Mouse (Mus musculus) gastrocnemius, postnatal 36 days (tissue): ENCODE results near the gene Sema4d. TPM values are rescaled to one million over a fixed set of nuclear protein-coding genes. Genes with fewer than 3 reads are reported as not detected.

ENCODE experiments used
- DNase-seq, 2 experiments: peaks; one replicate each; pipeline ENCODE4 v3.0.0; 2022
- intact Hi-C: fragments of 180-260 bp; cut with DNase I; formaldehyde crosslinking; loops from one replicate; pipeline ENCODE4 v1.15.1; 2025
- microRNA-seq, 2 experiments: library from miRNA; unstranded; fragments of <30 nt; microRNA quantifications; one replicate each; pipeline ENCODE4 v1.2.0; 2021
- total RNA-seq, 2 experiments: library from RNA; stranded (reverse); gene quantifications; 2 replicates each; pipeline ENCODE4 v1.2.3; 2021

Gene Sema4d
- total RNA-seq, 2 experiments from 2014 or later = 123 to 134 TPM

DNA sequence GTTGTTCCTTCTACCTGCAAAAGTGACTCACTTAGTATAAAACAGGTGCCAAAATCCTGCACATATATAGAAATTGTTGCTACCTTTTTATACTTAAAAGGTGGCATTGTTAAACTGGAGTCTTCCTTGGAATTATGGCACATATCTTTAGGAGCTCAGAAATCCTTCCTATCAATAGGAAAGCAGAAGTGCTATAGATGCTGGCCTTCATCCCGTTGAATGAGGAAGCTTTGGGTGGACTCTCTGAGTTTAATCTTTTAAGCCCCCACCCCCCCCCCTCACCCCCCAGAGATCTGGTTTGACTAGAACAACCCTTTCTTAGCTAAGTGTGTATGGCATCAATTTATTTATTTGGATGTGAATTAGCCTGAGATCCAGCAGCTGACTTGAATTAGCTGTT is 143.8 kb downstream of the Sema4d start:
- intact Hi-C loops = loop anchor here (5.0 kb wide), 2 partner anchors 168 to 1728 kb away; partner anchors contain the start of gene Sptlc1
- no peak for DNase-seq

DNA sequence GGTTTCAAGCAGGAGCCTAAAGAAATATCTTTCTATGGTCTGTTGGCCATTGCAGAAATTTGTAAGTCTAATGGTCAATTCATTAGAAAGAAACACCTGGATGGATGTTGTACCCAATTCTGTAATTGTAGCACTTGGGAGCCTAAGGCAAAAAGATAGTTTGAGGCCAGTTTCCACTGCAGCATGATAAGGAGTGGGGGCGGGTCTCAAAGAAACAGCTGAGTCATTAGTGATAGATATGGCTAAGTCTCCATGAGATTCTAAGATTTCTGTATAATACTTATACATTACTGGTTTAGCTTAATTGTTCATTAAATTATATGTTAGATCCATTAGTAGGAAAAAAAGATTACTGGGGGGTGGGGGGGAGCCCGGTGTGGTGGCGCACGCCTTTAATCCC is 145.3 kb downstream of the Sema4d start:
- intact Hi-C loops = loop anchor here (5.0 kb wide), 1 partner anchor 1729 kb away; the partner anchor contains the start of gene Sptlc1
- DNase-seq = no peak

DNA sequence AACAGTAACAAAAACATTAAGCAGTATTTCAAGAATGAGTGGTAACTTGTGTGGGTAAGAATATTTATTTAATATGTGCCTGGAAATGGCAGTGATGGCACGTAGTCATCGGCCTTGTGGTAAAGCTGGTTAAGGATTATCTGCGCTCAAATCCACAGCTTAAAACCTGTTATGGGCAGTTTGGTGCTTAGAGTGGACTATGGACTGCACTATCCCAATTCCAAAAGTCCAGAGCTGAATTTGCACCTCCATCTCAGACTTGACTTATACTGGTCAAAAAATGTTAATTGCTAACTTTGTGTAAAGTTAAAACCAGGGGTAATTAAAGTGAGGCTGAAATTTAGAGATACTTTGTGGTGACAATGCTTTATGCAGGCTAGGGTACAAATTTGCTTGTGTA is 145.8 kb downstream of the Sema4d start:
- DNase-seq = no peak
- intact Hi-C loops = loop anchor here (5.0 kb wide), 1 partner anchor 1730 kb away; the partner anchor contains the start of gene Sptlc1

DNA sequence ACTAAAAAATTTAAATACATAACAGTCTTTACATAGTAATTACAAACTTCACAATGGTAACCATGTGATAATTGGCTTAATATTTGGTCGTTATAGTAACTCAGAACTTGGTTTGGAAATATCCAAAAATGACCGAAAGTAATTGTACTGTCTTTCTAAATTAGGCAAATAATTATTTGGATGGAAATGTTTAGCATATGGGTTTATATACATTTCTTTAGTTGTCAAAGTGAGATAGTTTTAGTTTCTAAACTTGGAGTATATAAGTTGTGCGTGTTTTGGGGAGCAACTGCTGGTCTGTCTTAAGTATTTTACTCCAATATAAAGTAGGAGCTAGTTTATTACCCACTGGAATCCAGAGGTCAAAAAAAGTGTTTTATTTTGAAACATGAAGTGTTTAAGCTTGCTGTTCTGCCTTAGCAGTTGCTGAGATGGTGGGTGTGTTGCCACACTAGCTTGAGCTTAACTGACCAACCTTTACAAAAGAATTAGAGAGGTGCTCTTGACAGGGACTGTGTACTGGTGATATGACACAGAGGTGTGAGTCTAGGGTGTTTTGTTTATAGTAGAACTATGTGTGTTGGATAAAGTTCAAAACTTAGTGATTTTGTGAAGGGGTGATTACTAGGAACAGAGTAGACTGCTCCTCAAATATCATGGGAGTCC is 147.1 kb downstream of the Sema4d start:
- intact Hi-C loops = loop anchor here (5.0 kb wide), 1 partner anchor 1731 kb away; the partner anchor contains the start of gene Sptlc1
- no peak for DNase-seq

DNA sequence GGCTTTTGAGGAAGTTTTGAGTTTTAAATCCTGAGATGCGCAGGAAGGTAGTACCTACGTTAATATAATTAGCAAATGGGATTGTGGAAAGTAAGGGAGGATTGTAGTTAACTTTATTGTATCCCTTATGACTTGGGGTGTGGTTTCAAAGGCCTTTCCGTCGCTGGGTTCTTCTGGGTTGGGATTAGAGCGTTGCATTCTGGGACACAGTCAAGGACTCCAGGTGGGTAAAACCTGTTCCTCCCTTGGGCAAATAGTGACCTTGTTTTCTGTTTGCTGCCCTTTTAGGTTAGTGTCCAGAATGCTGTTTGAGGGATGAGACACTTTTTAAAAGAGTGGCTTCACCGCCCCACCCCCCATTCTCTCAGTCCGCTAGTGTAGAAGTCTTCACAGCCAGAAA is 147.7 kb downstream of the Sema4d start:
- no peak for DNase-seq
- intact Hi-C loops = loop anchor here (5.0 kb wide), 1 partner anchor 1731 kb away; the partner anchor contains the start of gene Sptlc1

DNA sequence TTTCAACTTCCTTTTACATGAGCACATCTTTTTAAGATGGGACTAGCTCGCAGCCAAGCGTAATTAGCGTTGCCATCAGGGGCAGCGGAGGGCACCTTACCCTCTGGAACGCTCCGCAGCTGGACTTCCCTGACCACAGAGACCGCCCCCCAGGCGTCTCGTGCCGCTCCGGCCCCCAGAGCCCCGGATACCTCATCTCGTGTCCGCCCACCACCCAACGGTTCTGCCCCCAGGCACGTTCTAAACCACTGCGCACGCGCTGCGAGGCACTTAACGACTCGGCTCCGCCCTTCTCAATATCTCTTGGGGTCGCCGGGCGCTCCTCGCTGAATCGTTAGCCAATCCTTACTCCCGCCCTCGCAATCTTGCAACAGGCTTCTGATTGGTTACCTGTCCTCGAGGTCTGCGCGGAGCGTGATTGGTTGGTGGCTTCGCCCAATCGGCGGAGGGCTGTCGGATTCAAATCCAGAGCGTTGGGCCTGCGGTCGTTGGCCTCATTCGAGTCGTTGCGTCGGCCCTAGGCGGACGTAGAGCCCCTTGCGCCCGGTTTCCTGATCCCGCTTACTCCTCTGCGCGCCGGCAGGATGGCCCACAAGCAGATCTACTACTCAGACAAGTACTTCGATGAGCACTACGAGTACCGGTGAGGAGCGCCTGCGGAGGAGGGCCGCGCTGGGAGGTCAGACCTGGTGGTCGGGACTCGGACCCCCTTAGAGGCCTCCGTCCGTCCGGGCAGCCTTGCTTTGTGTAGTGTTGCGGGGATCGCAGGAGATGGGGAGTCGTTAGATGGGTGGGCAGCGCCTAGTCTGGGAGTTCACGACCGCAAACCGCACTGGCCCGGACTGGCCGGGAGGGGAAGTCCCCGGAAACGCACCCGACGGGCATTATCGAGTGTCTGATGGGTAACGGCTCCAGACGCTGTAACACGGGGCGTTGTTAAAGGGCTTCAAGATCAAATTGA is 148.4 kb downstream of the Sema4d start, which contains the start of gene Cks2:
Gene Cks2 (plus strand): TSS at position 404 of the 961 bp plus-strand sequence.
- intact Hi-C loops = loop anchor here (5.0 kb wide), 1 partner anchor 1732 kb away; the partner anchor contains the start of gene Sptlc1
- DNase-seq = peak; percentile 91 to 93

DNA sequence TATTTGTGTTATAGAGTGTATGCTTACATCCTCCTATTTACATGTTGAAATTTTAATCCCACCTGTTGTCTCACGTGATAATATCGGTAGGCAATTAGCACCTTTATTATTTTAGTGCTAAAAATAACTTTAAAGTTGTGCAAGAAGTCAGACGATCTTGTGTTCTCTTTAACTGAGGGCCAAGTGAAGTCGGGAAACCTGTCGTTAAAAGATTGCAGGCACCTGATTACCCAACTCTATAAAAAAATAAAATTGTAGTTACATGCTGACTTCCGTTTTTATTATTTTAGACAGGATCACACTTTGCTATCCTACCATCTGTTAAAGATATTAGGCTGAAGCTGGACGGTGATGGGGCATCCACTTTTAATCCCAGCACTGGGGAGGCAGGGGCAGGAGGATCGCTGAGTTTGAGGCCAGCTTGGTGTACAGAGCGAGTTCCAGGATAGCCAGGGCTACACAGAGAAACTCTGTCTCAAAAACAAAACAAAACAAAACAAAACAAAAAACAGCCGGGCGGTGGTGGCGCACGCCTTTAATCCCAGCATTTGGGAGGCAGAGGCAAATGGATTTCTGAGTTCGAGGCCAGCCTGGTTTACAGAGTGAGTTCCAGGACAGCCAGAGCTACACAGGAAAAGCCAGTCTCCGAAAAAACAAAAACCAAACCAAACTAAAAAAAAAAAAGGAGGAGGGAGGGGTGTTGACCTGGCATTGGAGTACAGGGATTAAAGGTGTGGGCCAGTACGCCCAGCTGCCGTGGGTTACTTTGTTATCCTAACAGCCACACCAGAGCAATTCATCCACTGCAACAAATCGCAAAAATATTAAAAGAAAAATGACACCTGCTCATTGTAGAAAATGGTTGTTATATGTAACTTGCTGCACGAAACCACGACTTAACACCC is 149.4 kb downstream of the Sema4d start:
- intact Hi-C loops = no loop called here

DNA sequence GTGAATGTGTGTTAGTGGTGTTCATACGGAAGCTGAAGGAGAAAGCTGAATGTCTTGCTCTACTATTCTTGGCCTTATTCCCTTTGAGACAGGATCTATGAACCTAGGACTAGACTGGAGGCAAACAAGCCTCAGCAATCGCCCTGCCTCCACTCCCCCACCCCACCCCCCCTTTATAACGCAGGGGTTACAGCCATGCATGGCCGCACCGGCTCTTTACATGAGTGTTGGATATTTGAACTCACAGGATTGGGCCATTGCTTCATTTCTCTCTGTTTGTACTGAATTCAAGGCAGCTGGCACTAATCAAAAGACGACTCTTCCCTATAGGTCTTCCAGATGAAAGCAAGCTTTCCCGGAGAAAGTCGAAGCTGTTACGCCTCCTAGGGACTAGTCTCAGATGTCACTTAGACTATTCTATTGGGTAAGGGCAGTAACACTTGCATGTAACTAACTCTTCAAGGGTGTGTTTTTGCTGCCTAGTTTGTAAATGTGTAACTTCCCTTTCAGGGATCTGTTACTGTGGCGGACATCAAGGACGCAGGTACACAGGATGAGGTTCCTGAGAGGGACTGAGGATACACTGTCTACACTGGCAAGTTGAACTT is 151.3 kb downstream of the Sema4d start:
- intact Hi-C loops = no loop called here

More for the DNA sequence above, 149.4 kb downstream of the Sema4d start:
- DNase-seq = no peak

DNA sequence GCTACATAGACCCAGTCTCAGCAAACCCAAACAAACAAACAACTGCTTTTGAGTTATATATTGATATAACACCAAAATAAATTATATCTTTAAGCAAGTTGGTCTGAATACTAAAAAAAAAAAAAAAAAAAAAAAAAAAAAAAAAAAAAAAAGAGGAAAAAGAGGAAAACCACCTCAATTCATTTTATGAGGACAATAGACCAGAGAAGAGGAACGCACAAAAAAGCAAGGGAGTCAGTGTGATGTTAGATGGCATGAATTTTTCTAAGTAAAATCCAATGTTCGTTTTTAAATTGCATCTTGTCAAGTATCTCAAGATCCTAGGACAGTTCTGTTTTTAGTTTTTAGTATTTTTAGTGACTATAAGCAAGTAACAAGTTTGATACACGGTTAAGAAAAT is 152.1 kb downstream of the Sema4d start:
- no peak for DNase-seq

More for the DNA sequence above, 151.3 kb downstream of the Sema4d start:
- DNase-seq = no peak

DNA sequence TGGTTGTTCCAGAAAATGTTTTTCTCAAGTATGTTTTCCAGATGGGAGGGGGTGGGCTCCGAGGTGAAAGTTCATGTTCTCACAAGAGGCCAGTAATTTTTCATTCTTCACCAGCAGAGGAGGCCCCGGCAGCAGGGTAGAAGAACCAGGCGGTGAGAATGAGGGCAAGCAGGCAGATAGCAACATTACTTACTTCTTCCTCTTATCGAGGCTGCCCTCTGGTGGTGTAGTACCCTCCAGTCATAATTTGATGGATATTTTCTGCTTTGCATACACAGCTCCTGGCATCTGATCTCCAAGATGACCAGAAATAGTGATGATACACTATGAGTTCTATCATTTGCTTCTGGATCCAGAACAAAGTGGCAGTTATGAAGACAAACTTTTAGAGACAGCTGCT is 154.6 kb downstream of the Sema4d start:
- no peak for DNase-seq
- intact Hi-C loops = no loop called here

More for the DNA sequence above, 152.1 kb downstream of the Sema4d start:
- intact Hi-C loops = no loop called here

Small RNA genes within 50 kb of the gene (microRNA-seq; reads per million reads assigned to microRNA genes)
- gene Gm23566 = 0 reads per million in 2 experiments

Other genes starting within 250 kb of the Sema4d start
- 1 to 10 TPM in 1 of 2 experiments, under 1 TPM in 1; 0.69 to 1.2 TPM for gene Shc3, start 224.3 kb downstream of the Sema4d start, total RNA-seq
- 1 to 10 TPM in 1 of 2 experiments, under 1 TPM in 1; 0.99 to 1.9 TPM for gene Cks2, start 148.5 kb downstream of the Sema4d start, total RNA-seq
- gene Secisbp2, start 142.1 kb downstream of the Sema4d start, total RNA-seq = 1 to 10 TPM; 8.4 to 8.9 TPM
- 10 to 100 TPM in 1 of 2 experiments, 1 to 10 TPM in 1; 8.0 to 58.7 TPM for gene Gadd45g, start 52.9 kb upstream of the Sema4d start, total RNA-seq